Mouse (Mus musculus) liver, adult 10 weeks (tissue): ENCODE data around the gene Cbr3. TPM values are rescaled to one million over a fixed set of nuclear protein-coding genes. Genes with fewer than 3 reads are reported as not detected.

ENCODE experiments used
- polyA plus RNA-seq: library from polyadenylated mRNA; stranded (reverse); fragments of 350-450 nt; fragmentation: Illumina TruSeq; extraction: RNeasy Lipid Tissue Mini Kit (QIAGEN cat#74804); gene quantifications from one replicate; pipeline ENCODE4 v1.2.3, GENCODE M21; 2014; ENCODE audit warnings: low read depth, low replicate concordance

Cbr3 gene
- not detected for polyA plus RNA-seq

GRCm38 (mm10) chr16:93682689-93683507, at the start of gene Cbr3:
TSS of gene Cbr3 (plus strand) at chr16:93683215.

GRCm38 (mm10) chr16:93711411-93712188, 28.6 kb downstream of the Cbr3 start, which contains the start of gene Dop1b:
TSS of gene Dop1b (plus strand) at chr16:93711904.

Other genes starting within 250 kb of the Cbr3 start
- gene Setd4, start 79.2 kb upstream of the Cbr3 start, polyA plus RNA-seq = 1.4 TPM
- gene Cbr1, start 77.4 kb upstream of the Cbr3 start, polyA plus RNA-seq = 34.1 TPM
- gene Gm5678, start 55.1 kb upstream of the Cbr3 start, polyA plus RNA-seq = not detected
- 7.6 TPM for gene Dop1b, start 28.7 kb downstream of the Cbr3 start, polyA plus RNA-seq
- gene Morc3, start 148.9 kb downstream of the Cbr3 start, polyA plus RNA-seq = 26.9 TPM
- not detected for gene Chaf1b, start 200.7 kb downstream of the Cbr3 start, polyA plus RNA-seq